Mouse (Mus musculus): ENCODE data around the gene Ghrhr. TPM values are rescaled to one million over a fixed set of nuclear protein-coding genes. Genes with fewer than 3 reads are reported as not detected.

Gene Ghrhr
- polyA plus RNA-seq, 1 experiment from 2014 or later, result 0.46 TPM

GRCm38 (mm10) chr6:55338934-55339825 is 36.9 kb upstream of the Ghrhr start:
- Histone ChIP-seq H3K4me1 (ENCODE audit: control insufficient read depth, insufficient read depth, low read length) (peaks cover 46% of the 10 kb centered on the region), H3K36me3 (ENCODE audit: control insufficient read depth, insufficient read depth, low read length) (no peaks in the 10 kb centered on the region), H3K27me3 (replicated peaks; ENCODE audit: control insufficient read depth, insufficient read depth, low read length) (no peaks in the 10 kb centered on the region), H3K4me3 (ENCODE audit: low read length) (no peak overlapping the region), H3K9me3 (ENCODE audit: control insufficient read depth, low read length) (no peaks in the 10 kb centered on the region), H3K27ac (ENCODE audit: low read length) (no peak overlapping the region), H3K9ac (ENCODE audit: low read depth, low read length) (no peak overlapping the region), H3K4me2 (ENCODE audit: low read depth, low read length) (no peak overlapping the region)
- 64% methylated on average over 9 of the region's 9 CpGs for WGBS
- 0 out of 2 replicates have a peak, but pooled peaks have one; percentile 4 for ATAC-seq

DNA sequence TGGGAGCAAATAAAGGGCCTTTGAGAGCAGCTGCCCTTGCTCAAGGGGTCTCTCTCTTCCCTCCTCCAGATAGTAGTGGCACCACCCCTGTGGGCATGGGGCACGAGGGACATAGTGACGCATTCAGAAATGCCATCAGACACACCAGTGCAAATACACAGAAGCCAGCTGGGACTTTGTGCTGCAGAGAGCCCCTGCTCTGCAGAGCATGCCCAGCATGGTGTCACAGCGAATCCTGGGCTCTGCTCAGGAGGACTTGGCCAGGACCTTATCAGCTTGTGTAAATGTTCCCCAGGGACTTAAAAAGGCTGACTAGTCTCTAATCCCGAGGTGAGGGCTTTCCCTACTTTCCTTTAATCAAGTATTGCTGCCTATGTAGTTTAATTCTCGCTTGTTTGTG is 34.4 kb upstream of the Ghrhr start:
- Histone ChIP-seq H3K4me1 (ENCODE audit: control insufficient read depth, insufficient read depth, low read length) (peaks cover 29% of the 10 kb centered on the region), H3K27me3 (replicated peaks; ENCODE audit: control insufficient read depth, insufficient read depth, low read length) (no peaks in the 10 kb centered on the region), H3K4me3 (ENCODE audit: low read length) (no peak overlapping the region), H3K4me2 (ENCODE audit: low read depth, low read length) (no peak overlapping the region), H3K36me3 (ENCODE audit: control insufficient read depth, insufficient read depth, low read length) (no peaks in the 10 kb centered on the region), H3K9me3 (ENCODE audit: control insufficient read depth, low read length) (no peaks in the 10 kb centered on the region), H3K27ac (ENCODE audit: low read length) (peak overlapping the region; percentile 73), H3K9ac (ENCODE audit: low read depth, low read length) (no peak overlapping the region)
- peak; percentile 83 for ATAC-seq
- WGBS, result 25% methylated on average over 5 of the region's 5 CpGs

GRCm38 (mm10) chr6:55342328-55342727 is 33.8 kb upstream of the Ghrhr start:
- no peak overlapping the region for H3K9ac ChIP-seq (ENCODE audit: low read depth, low read length)
- H3K36me3 ChIP-seq (ENCODE audit: control insufficient read depth, insufficient read depth, low read length), result no peaks in the 10 kb centered on the region
- H3K27me3 ChIP-seq (replicated peaks; ENCODE audit: control insufficient read depth, insufficient read depth, low read length), result no peaks in the 10 kb centered on the region
- no peak overlapping the region; the same call in 1 of the 2 replicates for H3K4me2 ChIP-seq (ENCODE audit: low read depth, low read length)
- peaks cover 29% of the 10 kb centered on the region for H3K4me1 ChIP-seq (ENCODE audit: control insufficient read depth, insufficient read depth, low read length)
- WGBS, result 54% methylated on average over 9 of the region's 9 CpGs
- H3K27ac ChIP-seq (ENCODE audit: low read length), result peak overlapping the region; percentile 64; the same call in 1 of the 2 replicates
- H3K9me3 ChIP-seq (ENCODE audit: control insufficient read depth, low read length), result no peaks in the 10 kb centered on the region
- no peak overlapping the region for H3K4me3 ChIP-seq (ENCODE audit: low read length)
- ATAC-seq, result peak; percentile 76

GRCm38 (mm10) chr6:55343446-55343845 is 32.6 kb upstream of the Ghrhr start:
- no peak overlapping the region for H3K4me2 ChIP-seq (ENCODE audit: low read depth, low read length)
- WGBS, result 90% methylated on average over 10 of the region's 10 CpGs
- no peaks in the 10 kb centered on the region for H3K9me3 ChIP-seq (ENCODE audit: control insufficient read depth, low read length)
- H3K36me3 ChIP-seq (ENCODE audit: control insufficient read depth, insufficient read depth, low read length), result no peaks in the 10 kb centered on the region
- H3K27ac ChIP-seq (ENCODE audit: low read length), result no peak overlapping the region
- no peak overlapping the region for H3K9ac ChIP-seq (ENCODE audit: low read depth, low read length)
- H3K4me3 ChIP-seq (ENCODE audit: low read length), result no peak overlapping the region
- H3K27me3 ChIP-seq (replicated peaks; ENCODE audit: control insufficient read depth, insufficient read depth, low read length), result no peaks in the 10 kb centered on the region
- ATAC-seq, result no peak
- H3K4me1 ChIP-seq (ENCODE audit: control insufficient read depth, insufficient read depth, low read length), result peaks cover 25% of the 10 kb centered on the region

DNA sequence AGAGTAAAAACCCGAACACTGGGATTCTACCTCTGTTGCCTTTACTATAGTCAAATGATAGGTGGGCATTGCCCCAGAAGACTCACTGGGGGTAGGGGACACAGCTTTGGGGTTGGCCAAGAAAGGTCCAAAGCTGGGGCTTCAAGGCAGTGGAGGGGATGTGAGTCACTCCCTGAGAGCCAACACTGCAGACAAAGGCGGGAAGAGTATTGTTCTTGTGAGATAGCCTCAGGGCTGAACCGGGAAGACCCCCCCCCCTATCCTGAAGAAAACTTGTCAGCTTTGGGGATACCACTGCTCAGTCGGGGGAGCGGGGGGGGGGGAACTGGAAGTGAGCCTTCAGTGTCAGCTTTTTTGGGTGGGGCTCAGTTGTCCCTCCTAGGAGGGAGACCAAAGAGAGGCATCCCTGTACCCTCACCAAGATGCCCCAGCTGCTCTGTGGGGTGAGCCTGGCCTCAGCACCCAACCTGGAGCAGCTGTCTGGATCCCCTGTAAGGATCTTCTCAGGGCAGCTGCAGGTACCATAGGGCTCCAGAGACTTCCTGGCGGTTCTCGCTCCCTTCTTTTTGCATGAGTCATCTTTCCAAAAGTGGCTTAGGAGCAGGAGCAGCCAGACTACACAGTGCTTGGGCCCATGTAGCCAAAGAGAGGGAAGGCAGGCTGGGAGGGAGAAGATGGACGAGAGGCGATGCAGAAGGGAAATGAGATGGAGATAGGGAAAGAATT is 31.6 kb upstream of the Ghrhr start:
- Histone ChIP-seq H3K4me3 (ENCODE audit: low read length) (no peak overlapping the region), H3K27me3 (replicated peaks; ENCODE audit: control insufficient read depth, insufficient read depth, low read length) (no peaks in the 10 kb centered on the region), H3K9me3 (ENCODE audit: control insufficient read depth, low read length) (no peaks in the 10 kb centered on the region), H3K9ac (ENCODE audit: low read depth, low read length) (no peak overlapping the region), H3K4me2 (ENCODE audit: low read depth, low read length) (no peak overlapping the region), H3K36me3 (ENCODE audit: control insufficient read depth, insufficient read depth, low read length) (no peaks in the 10 kb centered on the region), H3K4me1 (ENCODE audit: control insufficient read depth, insufficient read depth, low read length) (peaks cover 20% of the 10 kb centered on the region), H3K27ac (ENCODE audit: low read length) (no peak overlapping the region)
- ATAC-seq, result no peak
- 83% methylated on average over 9 of the region's 9 CpGs for WGBS

- Histone ChIP-seq H3K9me3 (ENCODE audit: control insufficient read depth, low read length) (no peaks in the 10 kb centered on the region), H3K4me2 (ENCODE audit: low read depth, low read length) (no peak overlapping the region), H3K9ac (ENCODE audit: low read depth, low read length) (no peak overlapping the region), H3K27me3 (replicated peaks; ENCODE audit: control insufficient read depth, insufficient read depth, low read length) (no peaks in the 10 kb centered on the region), H3K4me1 (ENCODE audit: control insufficient read depth, insufficient read depth, low read length) (peaks cover 17% of the 10 kb centered on the region), H3K27ac (ENCODE audit: low read length) (no peak overlapping the region), H3K36me3 (ENCODE audit: control insufficient read depth, insufficient read depth, low read length) (no peaks in the 10 kb centered on the region), H3K4me3 (ENCODE audit: low read length) (no peak overlapping the region)
- 91% methylated on average over 10 of the region's 10 CpGs for WGBS
- ATAC-seq, result no peak
Observed at GRCm38 (mm10) chr6:55345264-55345663, 30.8 kb upstream of the Ghrhr start.

GRCm38 (mm10) chr6:55346491-55346890 is 29.6 kb upstream of the Ghrhr start:
- Histone ChIP-seq H3K4me1 (ENCODE audit: control insufficient read depth, insufficient read depth, low read length) (peaks cover 10% of the 10 kb centered on the region), H3K27me3 (replicated peaks; ENCODE audit: control insufficient read depth, insufficient read depth, low read length) (no peaks in the 10 kb centered on the region), H3K9me3 (ENCODE audit: control insufficient read depth, low read length) (no peaks in the 10 kb centered on the region), H3K27ac (ENCODE audit: low read length) (no peak overlapping the region), H3K9ac (ENCODE audit: low read depth, low read length) (no peak overlapping the region), H3K4me3 (ENCODE audit: low read length) (no peak overlapping the region), H3K36me3 (ENCODE audit: control insufficient read depth, insufficient read depth, low read length) (no peaks in the 10 kb centered on the region), H3K4me2 (ENCODE audit: low read depth, low read length) (no peak overlapping the region)
- ATAC-seq, result no peak
- WGBS, result 82% methylated on average over 7 of the region's 7 CpGs

DNA sequence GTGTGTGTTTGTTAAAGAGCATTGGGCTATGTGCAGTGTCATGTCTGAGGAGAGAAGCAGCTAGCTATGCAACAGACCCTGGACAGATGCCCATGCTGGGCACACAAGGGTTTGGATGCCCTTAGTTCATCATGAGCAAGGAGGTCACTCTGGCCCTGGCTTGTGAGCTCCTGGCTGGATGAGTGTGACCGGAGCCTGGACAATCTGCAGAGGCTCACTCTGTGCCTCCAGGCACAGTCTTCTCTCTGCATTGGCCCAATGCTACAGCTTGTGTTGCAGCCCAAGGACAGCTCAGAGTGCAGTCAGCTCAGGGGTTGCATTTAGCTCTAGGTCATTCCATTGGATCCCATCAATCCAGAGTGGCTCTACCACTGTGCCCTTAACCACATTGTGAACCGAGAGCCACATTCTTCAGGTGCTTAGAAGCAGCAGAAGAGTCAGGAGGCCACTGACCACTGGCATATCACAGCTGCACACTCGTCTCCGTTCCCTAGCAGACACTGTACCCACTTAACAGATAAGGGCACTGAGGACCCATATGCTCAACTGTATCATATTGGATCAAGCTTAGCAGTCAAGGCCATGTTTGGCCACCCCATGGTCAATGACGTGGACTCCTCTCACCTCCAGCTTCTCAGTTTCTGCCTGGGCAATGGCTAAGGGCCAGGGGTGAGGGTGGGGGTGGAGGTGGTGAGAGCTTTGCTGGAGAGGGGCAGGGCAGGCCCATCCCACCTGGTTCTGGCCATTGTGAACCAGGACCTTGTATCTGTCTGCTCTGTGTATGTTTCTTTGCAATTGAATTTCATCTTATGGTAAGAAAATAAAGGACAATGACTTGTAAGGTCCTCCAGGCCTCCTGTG is 28.2 kb upstream of the Ghrhr start:
- Histone ChIP-seq H3K36me3 (ENCODE audit: control insufficient read depth, insufficient read depth, low read length) (no peaks in the 10 kb centered on the region), H3K9me3 (ENCODE audit: control insufficient read depth, low read length) (no peaks in the 10 kb centered on the region), H3K4me3 (ENCODE audit: low read length) (no peak overlapping the region), H3K4me2 (ENCODE audit: low read depth, low read length) (no peak overlapping the region), H3K27me3 (replicated peaks; ENCODE audit: control insufficient read depth, insufficient read depth, low read length) (no peaks in the 10 kb centered on the region), H3K27ac (ENCODE audit: low read length) (no peak overlapping the region), H3K9ac (ENCODE audit: low read depth, low read length) (no peak overlapping the region), H3K4me1 (ENCODE audit: control insufficient read depth, insufficient read depth, low read length) (no peaks in the 10 kb centered on the region)
- WGBS, result 88% methylated on average over 5 of the region's 5 CpGs
- ATAC-seq, result no peak

GRCm38 (mm10) chr6:55349231-55349630 is 26.9 kb upstream of the Ghrhr start:
- Histone ChIP-seq H3K27ac (ENCODE audit: low read length) (no peak overlapping the region), H3K4me3 (ENCODE audit: low read length) (no peak overlapping the region), H3K4me1 (ENCODE audit: control insufficient read depth, insufficient read depth, low read length) (no peaks in the 10 kb centered on the region), H3K27me3 (replicated peaks; ENCODE audit: control insufficient read depth, insufficient read depth, low read length) (no peaks in the 10 kb centered on the region), H3K9me3 (ENCODE audit: control insufficient read depth, low read length) (no peaks in the 10 kb centered on the region), H3K9ac (ENCODE audit: low read depth, low read length) (no peak overlapping the region), H3K4me2 (ENCODE audit: low read depth, low read length) (no peak overlapping the region), H3K36me3 (ENCODE audit: control insufficient read depth, insufficient read depth, low read length) (no peaks in the 10 kb centered on the region)
- ATAC-seq, result no peak; the same call in 1 of the 2 replicates
- WGBS, result 87% methylated on average over 4 of the region's 4 CpGs
